Mouse (Mus musculus) adipose tissue, adult 10 weeks (tissue): ENCODE measurements around the gene Tmem88. TPM values are rescaled to one million over a fixed set of nuclear protein-coding genes. Genes with fewer than 3 reads are reported as not detected.

Source experiments
- polyA plus RNA-seq: library from polyadenylated mRNA; stranded (reverse); fragments of 350-450 nt; fragmentation: Illumina TruSeq; extraction: RNeasy Lipid Tissue Mini Kit (QIAGEN cat#74804); gene quantifications from one replicate; pipeline ENCODE4 v1.2.3, GENCODE M21; 2014; ENCODE audit warnings: low read depth, low replicate concordance

Gene Tmem88
- polyA plus RNA-seq = 10.2 TPM

GRCm38 (mm10) chr11:69398059-69398458 lies at the start of gene Tmem88:
Gene Tmem88 (minus strand): TSS chr11:69398234.

GRCm38 (mm10) chr11:69413221-69414181 lies 15.5 kb upstream of the Tmem88 start, which contains the start of gene Kdm6b:
Gene Kdm6b (minus strand): TSS chr11:69413675.

GRCm38 (mm10) chr11:69395235-69395633 lies 2.8 kb downstream of the Tmem88 start, which contains the start of the genes Naa38 and Cyb5d1:
Gene Naa38 (plus strand): TSS chr11:69395487.
Gene Cyb5d1 (minus strand): TSS chr11:69395631.

DNA sequence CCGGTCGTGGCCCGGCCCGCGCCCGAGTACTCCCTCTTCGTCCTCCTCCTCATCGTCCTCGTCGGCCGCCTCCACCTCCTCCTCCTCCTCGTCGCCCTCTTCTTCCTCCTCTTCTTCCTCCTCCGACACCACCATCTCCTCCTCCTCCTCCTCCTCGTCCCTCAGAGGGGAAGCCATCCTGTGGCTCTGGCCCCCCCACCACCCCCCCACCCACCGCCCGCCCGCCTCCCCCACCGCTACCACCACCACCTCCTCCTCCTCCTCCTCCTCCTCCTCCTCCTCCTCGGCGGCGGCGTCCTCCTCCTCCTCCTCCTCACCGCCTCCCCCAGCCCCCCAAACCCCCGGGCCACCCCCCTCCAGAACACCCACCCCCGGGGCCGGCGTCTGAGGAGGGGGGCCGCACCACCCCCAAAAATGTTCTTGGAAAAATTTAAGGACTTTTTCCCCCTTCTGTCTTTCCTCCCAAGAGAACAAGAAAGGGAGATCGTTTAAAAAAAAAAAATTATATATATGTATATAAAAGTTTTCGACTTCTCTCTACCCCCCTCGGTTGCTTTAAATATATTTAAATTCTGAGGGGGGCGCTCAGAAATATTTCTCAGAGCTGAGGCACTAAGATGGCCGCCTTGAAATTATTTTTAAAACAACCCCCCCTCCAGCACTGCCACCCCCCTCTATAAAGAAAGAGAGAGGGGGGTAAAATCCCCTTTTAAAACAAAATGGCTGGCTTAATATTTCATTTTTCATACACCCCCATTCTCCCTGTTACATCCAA lies 28.6 kb downstream of the Tmem88 start, which contains the start of gene Chd3:
TSS of gene Chd3 (minus strand) at position 192 of the 775 bp plus-strand sequence.

Other genes starting within 250 kb of the Tmem88 start
- not detected for gene Alox12b, start 241.2 kb downstream of the Tmem88 start, polyA plus RNA-seq
- not detected for gene Alox8, start 200.4 kb downstream of the Tmem88 start, polyA plus RNA-seq
- gene Gucy2e, start 161.2 kb downstream of the Tmem88 start, polyA plus RNA-seq = 0.05 TPM
- gene Cntrob, start 74.5 kb downstream of the Tmem88 start, polyA plus RNA-seq = 8.9 TPM
- 90.6 TPM for gene Trappc1, start 74.3 kb downstream of the Tmem88 start, polyA plus RNA-seq
- 1.1 TPM for gene Kcnab3, start 72.0 kb downstream of the Tmem88 start, polyA plus RNA-seq
- gene Rnf227, start 57.8 kb downstream of the Tmem88 start, polyA plus RNA-seq = 1.6 TPM
- 88.6 TPM for gene Chd3, start 28.8 kb downstream of the Tmem88 start, polyA plus RNA-seq
- 115 TPM for gene Naa38, start 2.7 kb downstream of the Tmem88 start, polyA plus RNA-seq
- 37.7 TPM for gene Cyb5d1, start 2.6 kb downstream of the Tmem88 start, polyA plus RNA-seq
- 22.5 TPM for gene Kdm6b, start 15.4 kb upstream of the Tmem88 start, polyA plus RNA-seq
- gene Dnah2, start 150.9 kb upstream of the Tmem88 start, polyA plus RNA-seq = 1.2 TPM
- gene Efnb3, start 162.0 kb upstream of the Tmem88 start, polyA plus RNA-seq = 1.1 TPM
- gene Wrap53, start 182.0 kb upstream of the Tmem88 start, polyA plus RNA-seq = 9.2 TPM
- 35.1 TPM for gene Trp53, start 182.1 kb upstream of the Tmem88 start, polyA plus RNA-seq
- gene Atp1b2, start 207.7 kb upstream of the Tmem88 start, polyA plus RNA-seq = 14.8 TPM
- not detected for gene Shbg, start 219.7 kb upstream of the Tmem88 start, polyA plus RNA-seq
- gene Sat2, start 223.8 kb upstream of the Tmem88 start, polyA plus RNA-seq = 16.0 TPM
- 64.4 TPM for gene Fxr2, start 234.8 kb upstream of the Tmem88 start, polyA plus RNA-seq